Mouse (Mus musculus) cortical plate, adult 2 months (tissue): ENCODE results near the gene Glcci1.

ENCODE experiments used
- CTCF ChIP-seq: fragments of 200-500 bp; IDR thresholded peaks from 2 replicates; pipeline ENCODE4 v1.5.1; 2011; ENCODE audit warnings: mild to moderate bottlenecking, control low read depth, low read length; ENCODE audit not compliant: insufficient read depth; ENCODE audit errors: extremely low read depth
- POLR2A ChIP-seq: fragments of 200-500 bp; IDR thresholded peaks from 2 replicates; pipeline ENCODE4 v1.6.1; 2011; ENCODE audit warnings: mild to moderate bottlenecking, low read length, control low read depth; ENCODE audit not compliant: insufficient read depth; ENCODE audit errors: extremely low read depth

GRCm38 (mm10) chr6:8469918-8470317 is 39.5 kb upstream of the Glcci1 start:
- no peak for TF ChIP-seq CTCF
- no peak for TF ChIP-seq POLR2A
